Mouse (Mus musculus) liver, embryonic 15.5 days (tissue): ENCODE results near the gene Phf20. TPM values are rescaled to one million over a fixed set of nuclear protein-coding genes. Genes with fewer than 3 reads are reported as not detected.

Experiments
- ATAC-seq: fragments of 200-750 bp; cut with Nextera tagmentation; 2 replicates; pipeline ENCODE4 v1.8.0; 2017; ENCODE audit warnings: moderate number of reproducible peaks, mild to moderate bottlenecking, moderate library complexity; ENCODE audit not compliant: insufficient read depth
- H3K27ac ChIP-seq: fragments of 300-500 bp; sonication (generic); replicated peaks from 2 replicates; pipeline ENCODE4 v1.5.1; 2015; ENCODE audit warnings: mild to moderate bottlenecking, inconsistent platforms
- H3K27me3 ChIP-seq: fragments of 300-500 bp; sonication (generic); 2 replicates; pipeline ENCODE4 v1.6.1; 2015; ENCODE audit warnings: mild to moderate bottlenecking, inconsistent platforms
- H3K36me3 ChIP-seq: fragments of 300-500 bp; sonication (generic); replicated peaks from 2 replicates; pipeline ENCODE4 v1.6.1; 2015; ENCODE audit warnings: moderate library complexity, mild to moderate bottlenecking, inconsistent platforms
- H3K4me1 ChIP-seq: fragments of 300-500 bp; sonication (generic); replicated peaks from 2 replicates; pipeline ENCODE4 v1.6.1; 2015; ENCODE audit warnings: inconsistent platforms
- H3K4me2 ChIP-seq: fragments of 300-500 bp; sonication (generic); 2 replicates; pipeline ENCODE4 v1.6.1; 2015; ENCODE audit warnings: moderate library complexity, mild to moderate bottlenecking, inconsistent platforms
- H3K4me3 ChIP-seq: fragments of 300-500 bp; sonication (generic); replicated peaks from 2 replicates; pipeline ENCODE4 v1.5.1; 2015; ENCODE audit warnings: mild to moderate bottlenecking, inconsistent platforms
- H3K9ac ChIP-seq: fragments of 300-500 bp; sonication (generic); 2 replicates; pipeline ENCODE4 v1.6.1; 2015; ENCODE audit warnings: moderate library complexity, mild to moderate bottlenecking, inconsistent platforms
- H3K9me3 ChIP-seq: fragments of 300-500 bp; sonication (generic); replicated peaks from 2 replicates; pipeline ENCODE4 v1.6.1; 2016; ENCODE audit warnings: inconsistent platforms
- WGBS: fragments of 180-500 bp; shearing (Covaris S2); methylation state at CpG from one replicate; pipeline ENCODE4 v1.1.7; 2015; ENCODE audit warnings: mixed read lengths; ENCODE audit not compliant: insufficient replicate concordance; 5-methylcytosine and 5-hydroxymethylcytosine counted together
- polyA plus RNA-seq: library from polyadenylated mRNA; unstranded; fragments of >200 nt; fragmentation: Nextera tagmentation; extraction: Ambion mirVana; gene quantifications from 2 replicates; pipeline ENCODE4 v1.2.1, GENCODE M21; 2015

The Phf20 gene
- polyA plus RNA-seq, 1 experiment from 2014 or later = 14.7 TPM

- no peaks in the 10 kb centered on the region for H3K27me3 ChIP-seq
- H3K9me3 ChIP-seq = no peaks in the 10 kb centered on the region
- H3K36me3 ChIP-seq = peaks cover 4% of the 10 kb centered on the region; the same call in 1 of the 2 replicates
- peak overlapping the region; percentile 91 for H3K4me2 ChIP-seq
- WGBS = 54% methylated on average over 3 of the region's 3 CpGs
- peaks cover 26% of the 10 kb centered on the region for H3K4me1 ChIP-seq
- peak overlapping the region; percentile 96; the same call in 1 of the 2 replicates for H3K27ac ChIP-seq
- H3K9ac ChIP-seq = peak overlapping the region; percentile 87; the same call in 1 of the 2 replicates
- H3K4me3 ChIP-seq = peak overlapping the region; percentile 96
- ATAC-seq = no peak
Observed at GRCm38 (mm10) chr2:156313153-156313552, 116.9 kb downstream of the Phf20 start.

DNA sequence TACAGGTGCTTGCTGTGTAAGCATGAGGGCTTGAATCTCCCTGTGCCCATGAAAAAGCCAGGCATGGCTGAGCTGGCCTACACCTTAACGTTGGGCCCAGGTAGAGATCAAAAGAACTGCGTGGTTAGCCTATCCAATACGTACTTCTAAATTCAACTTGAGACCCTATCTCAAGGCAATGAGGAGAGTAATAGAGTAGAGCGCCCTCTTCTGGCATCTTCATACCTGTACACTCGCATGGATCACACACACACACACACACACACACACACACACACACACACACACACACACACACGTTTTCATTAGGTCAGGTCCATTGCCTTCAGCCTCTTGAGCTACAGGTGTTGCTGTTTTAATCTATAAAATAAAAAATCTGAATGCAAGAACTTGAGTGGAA is 118.5 kb downstream of the Phf20 start:
- WGBS = 79% methylated on average over 6 of the region's 6 CpGs
- Histone ChIP-seq H3K36me3 (peaks cover 4% of the 10 kb centered on the region; the same call in 1 of the 2 replicates), H3K27ac (no peak overlapping the region)

DNA sequence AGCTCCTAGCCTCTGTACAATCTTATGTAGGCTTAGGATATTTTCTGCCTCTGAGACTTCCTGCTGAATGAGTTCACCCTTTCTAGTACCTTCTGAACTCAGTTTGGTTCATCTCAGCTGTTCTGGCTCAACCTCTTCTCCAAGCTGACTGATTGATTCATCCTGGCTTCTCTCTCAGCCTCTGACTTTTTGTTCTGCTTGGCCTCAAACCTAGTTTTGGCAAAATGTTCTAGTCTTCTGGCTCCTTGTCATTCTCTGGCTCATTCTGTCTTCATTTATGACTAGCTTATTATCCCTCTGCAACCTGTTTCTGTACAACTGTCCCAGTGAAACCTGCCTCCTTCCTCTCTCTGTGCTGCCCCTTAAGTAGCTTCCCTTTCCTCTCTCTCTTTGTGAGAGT is 122.2 kb downstream of the Phf20 start:
- ATAC-seq = no peak
- Histone ChIP-seq H3K36me3 (peaks cover 4% of the 10 kb centered on the region; the same call in 1 of the 2 replicates), H3K9ac (no peak overlapping the region), H3K4me3 (no peak overlapping the region), H3K4me1 (peaks cover 1% of the 10 kb centered on the region; the same call in 1 of the 2 replicates), H3K9me3 (no peaks in the 10 kb centered on the region), H3K27me3 (no peaks in the 10 kb centered on the region), H3K4me2 (no peak overlapping the region), H3K27ac (no peak overlapping the region)

More for the DNA sequence above, 118.5 kb downstream of the Phf20 start:
- Histone ChIP-seq H3K27me3 (no peaks in the 10 kb centered on the region), H3K9me3 (no peaks in the 10 kb centered on the region), H3K4me2 (no peak overlapping the region), H3K4me1 (peaks cover 26% of the 10 kb centered on the region), H3K9ac (no peak overlapping the region), H3K4me3 (no peak overlapping the region)
- no peak for ATAC-seq

- 71% methylated on average over 6 of the region's 6 CpGs for WGBS
- no peak for ATAC-seq
- Histone ChIP-seq H3K4me1 (peaks cover 16% of the 10 kb centered on the region), H3K9me3 (no peaks in the 10 kb centered on the region), H3K9ac (no peak overlapping the region), H3K4me2 (no peak overlapping the region), H3K4me3 (no peak overlapping the region), H3K36me3 (no peaks in the 10 kb centered on the region), H3K27me3 (no peaks in the 10 kb centered on the region), H3K27ac (no peak overlapping the region)
Observed at GRCm38 (mm10) chr2:156321538-156321937, 125.3 kb downstream of the Phf20 start.

DNA sequence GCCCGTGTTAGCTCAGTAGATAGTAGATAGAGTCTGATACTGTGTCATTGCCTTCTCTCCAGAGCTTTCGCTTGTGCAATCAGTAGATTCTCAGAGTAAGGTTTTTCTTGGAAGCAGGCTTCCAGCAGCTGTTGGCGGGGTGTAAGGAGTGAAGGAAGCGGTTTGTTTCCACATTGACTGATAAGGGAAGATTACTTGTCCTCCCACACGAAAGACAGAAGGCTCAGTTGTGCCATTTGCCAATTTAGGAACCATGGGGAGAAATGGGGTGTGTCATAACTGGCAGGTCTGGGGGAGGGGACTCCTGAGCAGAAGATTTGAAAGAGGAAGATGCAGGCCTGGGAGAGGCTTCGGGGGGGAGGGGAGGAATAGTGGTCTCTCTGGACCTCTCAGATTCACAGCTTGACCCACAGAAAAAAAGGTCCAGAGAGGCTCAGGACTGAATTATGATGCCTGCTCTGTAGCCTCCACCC is 127.9 kb downstream of the Phf20 start:
- Histone ChIP-seq H3K27me3 (no peaks in the 10 kb centered on the region), H3K9me3 (no peaks in the 10 kb centered on the region), H3K27ac (peak overlapping the region; percentile 62), H3K9ac (no peak overlapping the region), H3K4me1 (peaks cover 16% of the 10 kb centered on the region), H3K4me2 (peak overlapping the region; percentile 40), H3K36me3 (no peaks in the 10 kb centered on the region), H3K4me3 (no peak overlapping the region)
- 6% methylated on average over 6 of the region's 6 CpGs for WGBS
- peak; percentile 52; the same call in 1 of the 2 replicates for ATAC-seq

- H3K4me2 ChIP-seq = peak overlapping the region; percentile 40
- H3K36me3 ChIP-seq = no peaks in the 10 kb centered on the region
- H3K9me3 ChIP-seq = no peaks in the 10 kb centered on the region
- 15% methylated on average over 5 of the region's 5 CpGs for WGBS
- peaks cover 16% of the 10 kb centered on the region for H3K4me1 ChIP-seq
- no peaks in the 10 kb centered on the region for H3K27me3 ChIP-seq
- peak overlapping the region; percentile 62 for H3K27ac ChIP-seq
- ATAC-seq = peak; percentile 63
- H3K4me3 ChIP-seq = no peak overlapping the region
- no peak overlapping the region for H3K9ac ChIP-seq
Observed at GRCm38 (mm10) chr2:156324681-156325080, 128.4 kb downstream of the Phf20 start.

DNA sequence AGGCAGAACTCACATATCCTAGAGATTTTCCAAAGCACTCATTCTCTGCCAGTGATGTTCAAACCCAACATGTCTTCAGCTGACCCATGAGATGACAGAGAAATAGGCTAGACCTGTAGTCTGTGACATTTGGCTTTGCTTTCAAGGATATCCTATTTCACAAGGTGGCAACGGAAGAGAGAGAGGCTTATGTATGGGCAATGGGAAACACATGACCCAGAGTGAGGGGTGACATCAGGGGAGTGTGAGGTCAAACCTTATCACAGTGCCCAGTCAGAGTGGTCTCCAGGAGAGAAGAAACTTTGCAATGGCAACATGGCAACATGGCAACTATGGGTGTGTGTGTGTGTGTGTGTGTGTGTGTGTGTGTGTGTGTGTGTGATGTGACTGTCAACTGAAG is 134.4 kb downstream of the Phf20 start:
- Histone ChIP-seq H3K9me3 (no peaks in the 10 kb centered on the region), H3K27me3 (no peaks in the 10 kb centered on the region), H3K36me3 (no peaks in the 10 kb centered on the region), H3K9ac (no peak overlapping the region), H3K4me1 (no peaks in the 10 kb centered on the region), H3K4me2 (no peak overlapping the region), H3K4me3 (no peak overlapping the region), H3K27ac (no peak overlapping the region)
- ATAC-seq = no peak
- 61% methylated on average over 1 of the region's 1 CpGs for WGBS

- no peak for ATAC-seq
- Histone ChIP-seq H3K9ac (no peak overlapping the region), H3K27ac (no peak overlapping the region), H3K27me3 (no peaks in the 10 kb centered on the region), H3K4me1 (no peaks in the 10 kb centered on the region), H3K36me3 (no peaks in the 10 kb centered on the region), H3K4me2 (no peak overlapping the region), H3K4me3 (no peak overlapping the region), H3K9me3 (no peaks in the 10 kb centered on the region)
- 56% methylated on average over 7 of the region's 7 CpGs for WGBS
Observed at GRCm38 (mm10) chr2:156331446-156331965, 135.2 kb downstream of the Phf20 start.

- Histone ChIP-seq H3K27me3 (no peaks in the 10 kb centered on the region), H3K9ac (no peak overlapping the region), H3K9me3 (no peaks in the 10 kb centered on the region), H3K4me2 (no peak overlapping the region), H3K4me1 (no peaks in the 10 kb centered on the region), H3K4me3 (no peak overlapping the region), H3K36me3 (no peaks in the 10 kb centered on the region), H3K27ac (no peak overlapping the region)
- WGBS = 51% methylated on average over 4 of the region's 4 CpGs
- ATAC-seq = no peak
Observed at GRCm38 (mm10) chr2:156340078-156340477, 143.8 kb downstream of the Phf20 start.

GRCm38 (mm10) chr2:156344775-156345532 is 148.7 kb downstream of the Phf20 start:
- WGBS = 52% methylated on average over 12 of the region's 12 CpGs
- no peaks in the 10 kb centered on the region for H3K9me3 ChIP-seq

DNA sequence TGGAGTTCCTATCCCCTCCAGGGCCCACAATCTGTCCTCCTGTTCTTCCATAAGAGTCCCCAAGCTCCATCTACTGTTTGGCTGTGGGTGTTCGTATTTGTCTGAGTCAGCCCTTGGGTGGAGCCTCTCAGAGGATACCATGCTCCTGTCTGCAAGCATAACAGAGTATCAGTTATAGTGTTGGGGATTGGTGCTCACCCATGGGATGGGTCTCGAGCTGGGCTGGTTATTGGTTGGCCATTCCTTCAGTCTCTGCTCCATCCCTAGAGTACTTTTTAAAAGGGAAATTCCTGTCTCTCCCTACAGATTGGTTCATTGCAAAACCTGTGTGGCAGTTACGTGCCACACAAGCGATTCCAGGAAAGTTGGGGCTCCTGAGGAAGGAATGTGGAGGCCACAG is 152.5 kb downstream of the Phf20 start:
- WGBS = 56% methylated on average over 4 of the region's 4 CpGs
- Histone ChIP-seq H3K36me3 (no peaks in the 10 kb centered on the region), H3K9me3 (no peaks in the 10 kb centered on the region), H3K27ac (no peak overlapping the region), H3K9ac (no peak overlapping the region), H3K4me3 (no peak overlapping the region), H3K4me2 (no peak overlapping the region), H3K27me3 (no peaks in the 10 kb centered on the region), H3K4me1 (no peaks in the 10 kb centered on the region)
- ATAC-seq = no peak

More at GRCm38 (mm10) chr2:156344775-156345532, 148.7 kb downstream of the Phf20 start:
- no peak overlapping the region for H3K27ac ChIP-seq
- H3K4me1 ChIP-seq = no peaks in the 10 kb centered on the region
- no peak overlapping the region for H3K9ac ChIP-seq
- H3K4me2 ChIP-seq = no peak overlapping the region
- no peaks in the 10 kb centered on the region for H3K36me3 ChIP-seq
- H3K27me3 ChIP-seq = no peaks in the 10 kb centered on the region
- no peak overlapping the region for H3K4me3 ChIP-seq
- ATAC-seq = no peak
